Mouse (Mus musculus) embryonic facial prominence, embryonic 12.5 days (tissue): ENCODE results near the gene Adora3. TPM values are rescaled to one million over a fixed set of nuclear protein-coding genes. Genes with fewer than 3 reads are reported as not detected.
"Not testable (repeated sequence)": the region's sequence is repeated elsewhere in the genome, so short reads cannot be mapped to it uniquely, and the experiment has no call there.

Experiments used
- ATAC-seq: fragments of 200-750 bp; cut with Nextera tagmentation; 2 replicates; pipeline ENCODE4 v1.8.0; 2017; ENCODE audit not compliant: insufficient number of reproducible peaks, insufficient read depth, low FRiP score, low TSS enrichment
- H3K27ac ChIP-seq: fragments of 300-500 bp; sonication (generic); 2 replicates; pipeline ENCODE4 v1.5.1; 2016; ENCODE audit warnings: mild to moderate bottlenecking
- H3K27me3 ChIP-seq: fragments of 300-500 bp; sonication (generic); 2 replicates; pipeline ENCODE4 v1.6.1; 2016; ENCODE audit warnings: mild to moderate bottlenecking, moderate library complexity
- H3K36me3 ChIP-seq: fragments of 300-500 bp; sonication (generic); 2 replicates; pipeline ENCODE4 v1.6.1; 2016; ENCODE audit warnings: mild to moderate bottlenecking
- H3K4me1 ChIP-seq: fragments of 300-500 bp; sonication (generic); 2 replicates; pipeline ENCODE4 v1.6.1; 2016
- H3K4me2 ChIP-seq: fragments of 300-500 bp; sonication (generic); replicated peaks from 2 replicates; pipeline ENCODE4 v1.6.1; 2016; ENCODE audit warnings: mild to moderate bottlenecking, moderate library complexity
- H3K4me3 ChIP-seq: fragments of 300-500 bp; sonication (generic); 2 replicates; pipeline ENCODE4 v1.5.1; 2016; ENCODE audit warnings: mild to moderate bottlenecking
- H3K9ac ChIP-seq: fragments of 300-500 bp; sonication (generic); 2 replicates; pipeline ENCODE4 v1.6.1; 2016; ENCODE audit warnings: mild to moderate bottlenecking, moderate library complexity
- H3K9me3 ChIP-seq: fragments of 300-500 bp; sonication (generic); 2 replicates; pipeline ENCODE4 v1.6.1; 2016; ENCODE audit warnings: mild to moderate bottlenecking, moderate library complexity
- WGBS: fragments of 180-500 bp; shearing (Covaris S2); methylation state at CpG from one replicate; pipeline ENCODE4 v1.1.7; 2016; 5-methylcytosine and 5-hydroxymethylcytosine counted together
- polyA plus RNA-seq: library from polyadenylated mRNA; unstranded; fragments of >200 nt; fragmentation: Nextera tagmentation; extraction: Ambion mirVana; gene quantifications from 2 replicates; pipeline ENCODE4 v1.2.1, GENCODE M21; 2016

Gene Adora3
- polyA plus RNA-seq, 1 experiment from 2014 or later, result 0.26 TPM

- Histone ChIP-seq H3K9ac (no peak overlapping the region), H3K4me3 (no peak overlapping the region), H3K27ac (no peak overlapping the region), H3K9me3 (no peaks in the 10 kb centered on the region; the same call in 1 of the 2 replicates), H3K4me1 (no peaks in the 10 kb centered on the region), H3K27me3 (no peaks in the 10 kb centered on the region), H3K4me2 (no peak overlapping the region), H3K36me3 (no peaks in the 10 kb centered on the region)
- ATAC-seq, result no peak
- WGBS, result 60% methylated on average over 9 of the region's 9 CpGs
These were observed 37.4 kb downstream of the Adora3 start for GRCm38 (mm10) chr3:105907956-105908655.

- 96% methylated on average over 4 of the region's 4 CpGs for WGBS
- Histone ChIP-seq H3K4me2 (no peak overlapping the region), H3K9me3 (no peaks in the 10 kb centered on the region; the same call in 1 of the 2 replicates), H3K27ac (no peak overlapping the region), H3K27me3 (no peaks in the 10 kb centered on the region), H3K4me3 (no peak overlapping the region), H3K4me1 (no peaks in the 10 kb centered on the region), H3K9ac (no peak overlapping the region), H3K36me3 (no peaks in the 10 kb centered on the region)
- ATAC-seq, result no peak
These were observed 38.3 kb downstream of the Adora3 start for GRCm38 (mm10) chr3:105908976-105909375.

DNA sequence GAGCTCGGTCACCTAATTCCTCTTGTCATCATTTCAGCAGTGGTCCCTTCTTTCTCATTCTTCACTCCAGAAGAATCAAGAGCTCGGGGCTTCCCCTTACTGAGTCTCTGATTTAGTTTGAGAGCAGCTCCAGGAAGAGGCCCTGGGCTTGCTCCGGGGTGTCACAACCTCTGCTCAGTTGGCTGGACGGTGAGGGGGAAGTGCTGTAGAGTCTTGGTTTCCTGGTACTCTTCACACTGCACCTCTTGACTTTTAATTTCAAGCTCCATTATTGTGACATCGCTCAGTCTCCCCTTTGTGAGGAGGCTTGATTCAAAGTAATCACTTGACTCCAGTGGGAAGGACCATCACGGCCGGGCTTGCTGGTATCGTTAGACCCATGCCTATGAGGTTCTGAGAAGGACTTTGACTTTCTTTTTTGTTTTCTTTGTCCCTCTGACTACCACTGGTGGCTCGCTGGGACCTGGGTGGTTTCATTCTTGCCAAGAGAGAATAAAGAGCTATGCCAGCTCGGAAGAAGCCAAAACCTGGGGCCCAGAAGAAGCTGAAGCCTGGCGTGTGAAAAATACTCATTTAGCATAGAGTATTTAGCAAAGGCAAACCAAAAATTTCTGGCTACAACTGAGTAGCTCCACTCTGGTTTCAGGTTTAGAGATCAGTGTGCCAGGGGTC, 40.0 kb downstream of the Adora3 start:
- WGBS, result 83% methylated on average over 11 of the region's 11 CpGs
- Histone ChIP-seq H3K36me3 (no peaks in the 10 kb centered on the region), H3K27ac (no peak overlapping the region), H3K9ac (no peak overlapping the region), H3K4me2 (no peak overlapping the region), H3K4me3 (no peak overlapping the region), H3K4me1 (no peaks in the 10 kb centered on the region), H3K9me3 (no peaks in the 10 kb centered on the region), H3K27me3 (no peaks in the 10 kb centered on the region)
- ATAC-seq, result no peak

- Histone ChIP-seq H3K27me3 (no peaks in the 10 kb centered on the region), H3K9me3 (no peaks in the 10 kb centered on the region), H3K27ac (no peak overlapping the region), H3K9ac (no peak overlapping the region), H3K4me3 (no peak overlapping the region), H3K4me2 (no peak overlapping the region), H3K4me1 (no peaks in the 10 kb centered on the region), H3K36me3 (no peaks in the 10 kb centered on the region)
- 80% methylated on average over 9 of the region's 9 CpGs for WGBS
- no peak for ATAC-seq
These were observed 41.6 kb downstream of the Adora3 start for GRCm38 (mm10) chr3:105912097-105912880.

DNA sequence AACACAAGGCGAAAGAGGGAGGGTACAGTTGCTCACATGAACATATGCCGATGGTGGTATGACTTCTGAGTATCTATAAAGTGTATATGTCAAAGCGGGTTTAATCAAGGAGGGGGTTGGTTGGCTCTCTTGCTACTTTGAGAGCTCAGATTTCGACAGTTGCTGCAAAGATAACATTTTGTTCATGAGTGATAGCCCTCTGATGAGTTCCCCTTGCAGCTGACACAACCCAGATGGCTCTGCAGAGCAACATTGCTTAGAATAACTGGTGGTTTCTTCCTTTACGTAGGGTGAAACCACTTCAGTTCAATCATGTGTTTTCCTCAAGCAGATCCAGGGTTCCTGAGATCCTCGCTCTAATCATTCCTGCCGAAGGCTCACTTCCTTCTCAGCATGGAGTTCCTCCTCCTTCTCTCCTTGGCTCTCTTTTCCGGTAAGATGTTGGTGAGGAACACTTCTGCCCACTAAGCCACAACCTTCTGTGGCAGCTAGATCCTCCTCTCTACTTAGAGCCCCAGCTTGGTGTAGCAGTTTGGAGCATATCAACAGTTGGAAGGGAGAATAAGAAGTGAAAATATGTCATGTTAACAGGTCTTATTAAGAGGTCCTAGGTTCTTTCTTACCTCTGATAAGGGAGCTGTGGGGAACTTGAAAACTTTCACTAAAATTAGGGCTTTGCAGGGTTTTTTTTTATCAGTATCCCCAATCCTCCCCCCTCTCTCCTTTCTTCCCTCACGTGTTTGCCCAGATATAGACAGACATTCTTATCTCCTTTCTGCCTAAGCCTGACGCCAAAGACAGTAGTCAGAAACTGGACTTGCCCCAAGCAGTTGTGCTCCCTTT, 43.4 kb downstream of the Adora3 start:
- H3K4me3 ChIP-seq, result no peak overlapping the region
- H3K4me2 ChIP-seq, result no peak overlapping the region
- no peaks in the 10 kb centered on the region; the same call in 1 of the 2 replicates for H3K4me1 ChIP-seq
- no peak overlapping the region for H3K9ac ChIP-seq
- H3K27me3 ChIP-seq, result no peaks in the 10 kb centered on the region
- no peaks in the 10 kb centered on the region for H3K36me3 ChIP-seq
- WGBS, result 67% methylated on average over 10 of the region's 10 CpGs
- no peaks in the 10 kb centered on the region for H3K9me3 ChIP-seq
- ATAC-seq, result no peak
- H3K27ac ChIP-seq, result no peak overlapping the region

DNA sequence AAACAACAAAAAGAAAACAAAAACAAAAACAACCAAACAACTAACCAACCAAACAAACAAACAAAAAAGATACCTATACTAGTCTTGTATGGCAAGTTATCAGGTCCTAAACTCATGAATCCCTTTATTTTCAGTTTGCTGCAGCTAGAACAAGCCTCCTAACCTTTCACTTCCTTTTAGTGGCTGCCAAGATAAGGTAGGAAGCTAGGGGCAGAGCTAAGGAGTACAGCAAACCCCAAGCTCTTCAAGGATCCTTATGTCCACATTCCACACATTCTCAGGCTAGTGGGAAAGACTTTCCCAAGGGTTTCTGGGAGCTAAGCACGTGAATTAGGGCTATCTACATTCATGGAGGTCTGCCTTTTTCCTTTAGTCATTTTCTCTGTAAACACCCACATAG, 44.6 kb downstream of the Adora3 start:
- no peak for ATAC-seq
- H3K4me2 ChIP-seq, result no peak overlapping the region
- H3K4me3 ChIP-seq, result no peak overlapping the region

GRCm38 (mm10) chr3:105916455-105916854, 45.8 kb downstream of the Adora3 start:
- not testable (repeated sequence) for H3K9ac ChIP-seq, H3K27ac ChIP-seq, H3K4me3 ChIP-seq, H3K4me1 ChIP-seq, H3K27me3 ChIP-seq, ATAC-seq, H3K9me3 ChIP-seq, H3K36me3 ChIP-seq, H3K4me2 ChIP-seq

More for the DNA sequence above, 44.6 kb downstream of the Adora3 start:
- Histone ChIP-seq H3K4me1 (no peaks in the 10 kb centered on the region; the same call in 1 of the 2 replicates), H3K9me3 (no peaks in the 10 kb centered on the region), H3K9ac (no peak overlapping the region), H3K27me3 (no peaks in the 10 kb centered on the region), H3K27ac (no peak overlapping the region), H3K36me3 (no peaks in the 10 kb centered on the region)
- WGBS, result 44% methylated on average over 1 of the region's 1 CpGs

DNA sequence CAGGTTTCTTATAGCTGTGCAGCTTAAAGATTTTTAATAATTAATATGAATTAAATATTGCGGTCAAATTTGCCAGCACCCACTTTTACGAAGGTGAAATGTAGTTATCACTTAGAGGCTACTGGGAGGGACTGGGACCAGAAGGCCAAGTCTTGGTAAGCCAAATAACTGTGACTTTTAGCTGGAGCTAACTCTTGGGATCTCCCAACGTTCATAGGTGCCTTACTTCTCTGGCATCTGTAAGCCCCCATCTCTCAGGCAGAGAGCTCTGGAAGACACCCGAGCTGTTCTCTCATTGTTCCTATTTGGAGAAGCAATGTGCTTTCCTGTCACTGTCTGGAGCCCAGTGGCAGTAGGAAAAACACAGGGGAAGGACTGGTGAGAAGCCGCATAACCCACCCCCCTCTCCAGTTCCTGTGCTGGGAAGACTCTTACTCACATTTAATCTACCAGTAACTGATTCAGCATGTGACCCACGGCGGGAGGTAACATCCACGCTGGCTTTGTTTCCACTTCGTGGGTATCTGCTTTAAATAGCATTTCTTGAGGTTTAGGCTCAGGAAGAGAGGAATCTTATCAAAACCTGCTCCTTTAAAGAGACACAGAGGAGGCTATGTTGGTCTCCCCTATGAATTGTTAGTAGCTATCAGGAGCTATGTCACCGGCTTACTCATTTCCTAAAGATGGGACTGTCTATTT, 47.1 kb downstream of the Adora3 start:
- Histone ChIP-seq H3K9me3 (no peaks in the 10 kb centered on the region), H3K27ac (no peak overlapping the region), H3K4me1 (no peaks in the 10 kb centered on the region; the same call in 1 of the 2 replicates), H3K4me2 (no peak overlapping the region), H3K27me3 (no peaks in the 10 kb centered on the region), H3K36me3 (no peaks in the 10 kb centered on the region), H3K9ac (no peak overlapping the region), H3K4me3 (no peak overlapping the region)
- no peak for ATAC-seq
- WGBS, result 45% methylated on average over 10 of the region's 10 CpGs

- Histone ChIP-seq H3K27me3 (no peaks in the 10 kb centered on the region), H3K4me2 (no peak overlapping the region), H3K4me1 (no peaks in the 10 kb centered on the region; the same call in 1 of the 2 replicates), H3K9me3 (no peaks in the 10 kb centered on the region), H3K4me3 (no peak overlapping the region), H3K9ac (no peak overlapping the region), H3K27ac (no peak overlapping the region), H3K36me3 (no peaks in the 10 kb centered on the region)
- WGBS, result 64% methylated on average over 3 of the region's 3 CpGs
- no peak for ATAC-seq
These were observed 47.7 kb downstream of the Adora3 start for GRCm38 (mm10) chr3:105918355-105918745.

DNA sequence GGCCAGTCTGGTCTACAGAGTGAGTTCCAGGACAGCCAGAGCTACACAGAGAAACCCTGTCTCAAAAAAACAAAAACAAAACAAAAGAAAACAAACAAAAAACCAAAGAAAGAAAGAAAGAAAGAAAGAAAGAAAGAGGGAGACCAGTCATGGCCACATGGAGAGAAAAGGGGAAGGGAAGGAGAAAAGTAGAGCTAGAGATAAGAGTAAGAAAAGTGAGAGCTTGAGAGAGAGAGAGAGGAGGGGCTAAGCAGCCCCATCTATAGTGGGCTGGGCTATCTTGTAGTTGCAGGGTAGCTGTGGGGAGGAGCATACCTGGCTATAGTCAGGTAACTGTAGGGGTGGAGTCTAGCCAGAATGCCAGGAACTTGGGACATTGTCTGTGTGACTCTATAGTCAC, 50.1 kb downstream of the Adora3 start:
- not testable (repeated sequence) for H3K4me3 ChIP-seq, H3K9ac ChIP-seq, H3K9me3 ChIP-seq, H3K4me2 ChIP-seq, ATAC-seq, H3K27me3 ChIP-seq, H3K4me1 ChIP-seq, H3K27ac ChIP-seq, H3K36me3 ChIP-seq

GRCm38 (mm10) chr3:105921959-105922358, 51.3 kb downstream of the Adora3 start:
- no peaks in the 10 kb centered on the region for H3K9me3 ChIP-seq
- no peaks in the 10 kb centered on the region for H3K27me3 ChIP-seq
- no peaks in the 10 kb centered on the region; the same call in 1 of the 2 replicates for H3K4me1 ChIP-seq
- no peak for ATAC-seq
- no peak overlapping the region for H3K9ac ChIP-seq
- no peak overlapping the region for H3K4me3 ChIP-seq
- H3K27ac ChIP-seq, result no peak overlapping the region
- H3K4me2 ChIP-seq, result no peak overlapping the region
- no peaks in the 10 kb centered on the region for H3K36me3 ChIP-seq
- 85% methylated on average over 2 of the region's 2 CpGs for WGBS
